Mouse (Mus musculus): Measurements from ENCODE around the gene Ilf3. TPM values are rescaled to one million over a fixed set of nuclear protein-coding genes. Genes with fewer than 3 reads are reported as not detected.

Ilf3 gene
- polyA plus RNA-seq, 1 experiment: 81.9 TPM

GRCm38 (mm10) chr9:21438219-21438618 lies 70.5 kb downstream of the Ilf3 start:
- Histone ChIP-seq H3K27ac (ENCODE audit: control insufficient read depth, insufficient read depth, low read depth, low read length) (peak overlapping the region; percentile 78), H3K27me3 (ENCODE audit: control insufficient read depth, insufficient read depth, low read length) (no peaks in the 10 kb centered on the region), H3K4me3 (ENCODE audit: control insufficient read depth, low read depth, low read length) (no peak overlapping the region), H3K36me3 (ENCODE audit: control insufficient read depth, insufficient read depth, low read length) (no peaks in the 10 kb centered on the region), H3K4me1 (ENCODE audit: control insufficient read depth, insufficient read depth, low read length) (peaks cover 13% of the 10 kb centered on the region)
- TF ChIP-seq POLR2A (IDR thresholded peaks at IDR 0.05; ENCODE audit: control insufficient read depth, low read depth, low read length) (no peak), CTCF (IDR thresholded peaks at IDR 0.05; ENCODE audit: control insufficient read depth, insufficient read depth, insufficient replicate concordance, low read depth, low read length) (no peak)

GRCm38 (mm10) chr9:21439456-21439855 lies 71.8 kb downstream of the Ilf3 start:
- Histone ChIP-seq H3K27me3 (ENCODE audit: control insufficient read depth, insufficient read depth, low read length) (no peaks in the 10 kb centered on the region), H3K36me3 (ENCODE audit: control insufficient read depth, insufficient read depth, low read length) (no peaks in the 10 kb centered on the region), H3K27ac (ENCODE audit: control insufficient read depth, insufficient read depth, low read depth, low read length) (no peak overlapping the region), H3K4me3 (ENCODE audit: control insufficient read depth, low read depth, low read length) (no peak overlapping the region), H3K4me1 (ENCODE audit: control insufficient read depth, insufficient read depth, low read length) (peaks cover 11% of the 10 kb centered on the region)
- TF ChIP-seq POLR2A (IDR thresholded peaks at IDR 0.05; ENCODE audit: control insufficient read depth, low read depth, low read length): no peak
- no peak for TF ChIP-seq CTCF (IDR thresholded peaks at IDR 0.05; ENCODE audit: control insufficient read depth, insufficient read depth, insufficient replicate concordance, low read depth, low read length)

- H3K4me1 ChIP-seq (ENCODE audit: control insufficient read depth, insufficient read depth, low read length): peaks cover 11% of the 10 kb centered on the region
- no peak overlapping the region for H3K4me3 ChIP-seq (ENCODE audit: control insufficient read depth, low read depth, low read length)
- TF ChIP-seq POLR2A (IDR thresholded peaks at IDR 0.05; ENCODE audit: control insufficient read depth, low read depth, low read length) (no peak), CTCF (IDR thresholded peaks at IDR 0.05; ENCODE audit: control insufficient read depth, insufficient read depth, insufficient replicate concordance, low read depth, low read length) (no peak)
- H3K36me3 ChIP-seq (ENCODE audit: control insufficient read depth, insufficient read depth, low read length): no peaks in the 10 kb centered on the region
- H3K27me3 ChIP-seq (ENCODE audit: control insufficient read depth, insufficient read depth, low read length): no peaks in the 10 kb centered on the region
- H3K27ac ChIP-seq (ENCODE audit: control insufficient read depth, insufficient read depth, low read depth, low read length): no peak overlapping the region
Measured at GRCm38 (mm10) chr9:21439914-21440313, 72.2 kb downstream of the Ilf3 start.

- no peak for TF ChIP-seq CTCF (IDR thresholded peaks at IDR 0.05; ENCODE audit: control insufficient read depth, insufficient read depth, insufficient replicate concordance, low read depth, low read length)
- TF ChIP-seq POLR2A (IDR thresholded peaks at IDR 0.05; ENCODE audit: control insufficient read depth, low read depth, low read length): no peak
- H3K27ac ChIP-seq (ENCODE audit: control insufficient read depth, insufficient read depth, low read depth, low read length): no peak overlapping the region
Measured at GRCm38 (mm10) chr9:21440387-21440786, 72.7 kb downstream of the Ilf3 start.

GRCm38 (mm10) chr9:21443853-21444252 lies 76.2 kb downstream of the Ilf3 start:
- H3K4me1 ChIP-seq (ENCODE audit: control insufficient read depth, insufficient read depth, low read length): no peaks in the 10 kb centered on the region; the same call in 1 of the 2 replicates
- TF ChIP-seq CTCF (IDR thresholded peaks at IDR 0.05; ENCODE audit: control insufficient read depth, insufficient read depth, insufficient replicate concordance, low read depth, low read length): no peak
- H3K36me3 ChIP-seq (ENCODE audit: control insufficient read depth, insufficient read depth, low read length): no peaks in the 10 kb centered on the region
- no peak overlapping the region for H3K4me3 ChIP-seq (ENCODE audit: control insufficient read depth, low read depth, low read length)
- H3K27ac ChIP-seq (ENCODE audit: control insufficient read depth, insufficient read depth, low read depth, low read length): no peak overlapping the region
- no peaks in the 10 kb centered on the region for H3K27me3 ChIP-seq (ENCODE audit: control insufficient read depth, insufficient read depth, low read length)

More at GRCm38 (mm10) chr9:21440387-21440786, 72.7 kb downstream of the Ilf3 start:
- H3K4me1 ChIP-seq (ENCODE audit: control insufficient read depth, insufficient read depth, low read length): peaks cover 11% of the 10 kb centered on the region
- no peaks in the 10 kb centered on the region for H3K36me3 ChIP-seq (ENCODE audit: control insufficient read depth, insufficient read depth, low read length)
- H3K4me3 ChIP-seq (ENCODE audit: control insufficient read depth, low read depth, low read length): no peak overlapping the region
- no peaks in the 10 kb centered on the region for H3K27me3 ChIP-seq (ENCODE audit: control insufficient read depth, insufficient read depth, low read length)

GRCm38 (mm10) chr9:21444574-21444973 lies 76.9 kb downstream of the Ilf3 start:
- Histone ChIP-seq H3K27me3 (ENCODE audit: control insufficient read depth, insufficient read depth, low read length) (no peaks in the 10 kb centered on the region), H3K4me1 (ENCODE audit: control insufficient read depth, insufficient read depth, low read length) (no peaks in the 10 kb centered on the region; the same call in 1 of the 2 replicates), H3K36me3 (ENCODE audit: control insufficient read depth, insufficient read depth, low read length) (no peaks in the 10 kb centered on the region), H3K27ac (ENCODE audit: control insufficient read depth, insufficient read depth, low read depth, low read length) (no peak overlapping the region), H3K4me3 (ENCODE audit: control insufficient read depth, low read depth, low read length) (no peak overlapping the region)
- no peak for TF ChIP-seq CTCF (IDR thresholded peaks at IDR 0.05; ENCODE audit: control insufficient read depth, insufficient read depth, insufficient replicate concordance, low read depth, low read length)
- TF ChIP-seq POLR2A (IDR thresholded peaks at IDR 0.05; ENCODE audit: control insufficient read depth, low read depth, low read length): no peak

GRCm38 (mm10) chr9:21445081-21445744 lies 77.5 kb downstream of the Ilf3 start:
- Histone ChIP-seq H3K4me3 (ENCODE audit: control insufficient read depth, low read depth, low read length) (no peak overlapping the region), H3K27ac (ENCODE audit: control insufficient read depth, insufficient read depth, low read depth, low read length) (no peak overlapping the region), H3K36me3 (ENCODE audit: control insufficient read depth, insufficient read depth, low read length) (no peaks in the 10 kb centered on the region), H3K27me3 (ENCODE audit: control insufficient read depth, insufficient read depth, low read length) (no peaks in the 10 kb centered on the region), H3K4me1 (ENCODE audit: control insufficient read depth, insufficient read depth, low read length) (no peaks in the 10 kb centered on the region; the same call in 1 of the 2 replicates)
- TF ChIP-seq CTCF (IDR thresholded peaks at IDR 0.05; ENCODE audit: control insufficient read depth, insufficient read depth, insufficient replicate concordance, low read depth, low read length): no peak
- no peak for TF ChIP-seq POLR2A (IDR thresholded peaks at IDR 0.05; ENCODE audit: control insufficient read depth, low read depth, low read length)

Data from testis, adult 2 months (tissue).